Mouse (Mus musculus): Measurements from ENCODE around the gene Prss12. TPM values are rescaled to one million over a fixed set of nuclear protein-coding genes. Genes with fewer than 3 reads are reported as not detected.
"Not testable (repeated sequence)": the region's sequence is repeated elsewhere in the genome, so short reads cannot be mapped to it uniquely, and the experiment has no call there.

The Prss12 gene
- total RNA-seq, 2 experiments from 2014 or later = 1.7 to 1.8 TPM

DNA sequence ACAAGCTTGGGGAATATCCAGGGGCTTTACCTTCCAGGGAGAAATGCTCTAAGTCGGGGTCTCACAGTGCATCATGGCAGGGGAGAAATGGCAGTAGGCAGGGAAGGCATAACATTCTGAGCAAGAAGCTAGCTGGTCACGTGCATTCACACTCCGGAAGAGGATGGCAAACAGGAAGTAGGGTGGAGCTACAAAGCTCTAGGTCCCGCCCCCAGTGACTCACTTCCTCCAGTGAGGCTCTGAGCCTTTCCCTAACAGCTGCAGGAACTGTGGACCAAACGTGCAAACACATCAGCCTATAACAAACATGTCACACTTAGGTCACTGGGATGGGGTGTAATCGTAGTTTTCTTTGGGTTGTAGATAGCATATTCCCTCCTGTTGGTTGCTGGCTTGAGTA, 15.6 kb downstream of the Prss12 start:
- intact Hi-C loops (cut with DNase I) = no loop called here
- DNase-seq = no peak

DNA sequence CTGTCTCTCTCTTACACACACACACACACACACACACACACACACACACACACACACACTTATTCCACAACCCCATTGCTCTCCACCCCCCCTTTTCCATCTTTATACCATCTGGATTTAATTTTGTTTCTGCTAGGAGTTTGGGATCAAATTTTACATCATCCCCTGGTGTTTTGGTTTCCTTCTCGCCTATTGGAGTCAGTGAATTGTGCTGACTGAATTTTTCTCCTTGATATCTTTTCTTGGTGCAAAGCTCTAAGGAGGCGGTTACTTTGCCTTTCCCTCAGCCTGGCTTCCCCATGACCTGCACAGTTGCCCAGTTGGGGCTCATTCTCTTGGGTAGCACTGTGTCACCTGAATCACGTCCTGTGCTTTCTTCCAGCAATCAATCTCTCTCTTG, 30.1 kb downstream of the Prss12 start:
- DNase-seq = no peak
- intact Hi-C loops (cut with DNase I) = no loop called here

GRCm38 (mm10) chr3:123481266-123481665, 34.6 kb downstream of the Prss12 start:
- DNase-seq = no peak
- intact Hi-C loops (cut with DNase I) = no loop called here

DNA sequence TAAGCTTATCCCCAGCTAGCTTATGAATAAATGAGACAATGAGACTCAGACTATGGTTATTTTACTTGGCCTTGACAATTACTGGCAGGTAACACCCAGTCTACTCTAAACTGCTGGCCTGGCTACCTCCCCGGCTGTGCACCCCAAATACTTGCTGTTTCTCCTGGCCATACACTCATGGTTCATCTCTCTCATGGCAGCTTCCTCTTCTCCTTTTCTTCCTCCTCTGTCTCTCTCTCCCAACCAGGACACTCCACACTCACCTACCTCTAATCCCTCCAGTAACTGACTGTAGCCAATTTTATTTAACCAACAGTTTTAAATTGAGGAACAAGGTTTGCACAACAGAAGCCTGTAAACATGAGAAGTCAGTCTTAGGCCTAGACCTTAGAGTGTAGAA, 45.1 kb downstream of the Prss12 start:
- intact Hi-C loops (cut with DNase I) = no loop called here
- DNase-seq = no peak

GRCm38 (mm10) chr3:123493163-123493562, 46.5 kb downstream of the Prss12 start:
- intact Hi-C loops (cut with DNase I) = no loop called here
- DNase-seq = no peak

DNA sequence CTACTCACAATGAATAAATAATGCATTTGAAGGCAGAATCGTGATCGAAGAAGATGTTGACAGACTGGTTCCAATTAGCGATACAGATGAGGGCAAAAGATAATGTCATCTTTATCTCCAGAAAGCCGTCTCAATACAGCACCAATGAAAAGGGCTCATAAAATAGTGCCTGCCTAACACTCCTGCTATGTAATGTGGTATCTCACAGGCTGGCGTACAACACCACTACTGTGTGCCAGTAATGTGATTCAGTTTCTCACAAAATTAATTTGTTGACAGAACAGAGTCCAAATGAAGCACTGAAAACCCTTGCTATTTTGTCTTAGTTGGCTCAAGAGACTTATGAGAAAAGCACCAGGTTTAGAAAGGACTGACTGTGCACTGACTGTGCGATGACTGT, 48.4 kb downstream of the Prss12 start:
- no peak for DNase-seq
- intact Hi-C loops (cut with DNase I) = no loop called here

- intact Hi-C loops (cut with DNase I) = no loop called here
- DNase-seq = no peak
These were observed 52.1 kb downstream of the Prss12 start for GRCm38 (mm10) chr3:123498787-123499186.

DNA sequence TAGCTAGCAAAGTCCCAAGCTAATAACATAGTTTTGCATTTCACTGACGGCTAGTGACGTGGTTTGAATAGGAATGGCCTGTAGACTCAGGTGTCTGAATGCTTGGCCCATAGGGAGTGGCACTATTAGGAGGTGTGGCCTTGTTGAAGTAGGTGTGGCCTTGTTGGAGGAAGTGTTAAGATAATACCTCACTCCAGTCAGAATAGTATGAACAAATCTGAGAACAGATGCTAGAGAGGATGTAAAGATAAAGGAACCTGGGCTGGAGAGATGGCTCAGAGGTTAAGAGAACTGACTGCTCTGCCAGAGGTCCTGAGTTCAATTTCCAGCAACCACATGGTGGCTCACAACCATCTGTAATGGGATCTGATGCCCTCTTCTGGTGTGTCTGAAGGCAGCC, 55.1 kb downstream of the Prss12 start:
- intact Hi-C loops (cut with DNase I) = loop anchor here (10.0 kb wide), 1 partner anchor 337 kb away; no protein-coding TSS in a partner anchor
- not testable (repeated sequence) for DNase-seq

GRCm38 (mm10) chr3:123503943-123504342, 57.2 kb downstream of the Prss12 start:
- intact Hi-C loops (cut with DNase I) = loop anchor here (10.0 kb wide), 1 partner anchor 339 kb away; no protein-coding TSS in a partner anchor

DNA sequence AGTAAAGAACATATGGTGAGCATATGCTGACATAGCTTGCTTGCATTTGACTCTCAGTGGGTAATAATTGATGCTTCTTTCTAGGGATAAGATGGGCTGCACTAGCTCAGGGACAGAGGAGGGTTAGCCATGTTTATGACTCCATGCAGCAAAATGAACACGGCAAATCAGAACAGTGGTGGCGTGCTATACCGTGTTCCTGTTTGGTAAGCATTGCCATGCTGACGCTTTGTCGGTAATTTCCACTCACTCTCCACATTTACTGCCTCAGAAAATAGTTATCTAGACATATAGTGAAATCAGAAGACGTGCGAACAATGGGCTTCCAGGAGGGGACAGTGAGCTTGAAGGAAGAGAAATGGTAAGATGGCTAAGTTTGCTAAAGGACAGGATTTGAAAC, 58.1 kb downstream of the Prss12 start:
- intact Hi-C loops (cut with DNase I) = loop anchor here (10.0 kb wide), 1 partner anchor 340 kb away; no protein-coding TSS in a partner anchor

More at GRCm38 (mm10) chr3:123503943-123504342, 57.2 kb downstream of the Prss12 start:
- no peak for DNase-seq

GRCm38 (mm10) chr3:123505778-123506667, 59.3 kb downstream of the Prss12 start:
- intact Hi-C loops (cut with DNase I) = loop anchor here (2.0 to 10.0 kb wide), 2 partner anchors 123 to 341 kb away; no protein-coding TSS in a partner anchor
- DNase-seq = peak in 1 of 2 experiments; percentile 37

More for the DNA sequence above, 58.1 kb downstream of the Prss12 start:
- DNase-seq = no peak

- intact Hi-C loops (cut with DNase I) = loop anchor here (2.0 to 10.0 kb wide), 2 partner anchors 124 to 342 kb away; no protein-coding TSS in a partner anchor
- peak in 1 of 2 experiments; percentile 27 for DNase-seq
These were observed 60.3 kb downstream of the Prss12 start for GRCm38 (mm10) chr3:123506699-123507662.

GRCm38 (mm10) chr3:123507663-123508055, 60.9 kb downstream of the Prss12 start:
- intact Hi-C loops (cut with DNase I) = loop anchor here (2.0 to 10.0 kb wide), 2 partner anchors 125 to 343 kb away; no protein-coding TSS in a partner anchor
- no peak for DNase-seq

- intact Hi-C loops (cut with DNase I) = loop anchor here (10.0 kb wide), 1 partner anchor 343 kb away; no protein-coding TSS in a partner anchor
- DNase-seq = peak; percentile 100
These were observed 61.5 kb downstream of the Prss12 start for GRCm38 (mm10) chr3:123508056-123508674.

DNA sequence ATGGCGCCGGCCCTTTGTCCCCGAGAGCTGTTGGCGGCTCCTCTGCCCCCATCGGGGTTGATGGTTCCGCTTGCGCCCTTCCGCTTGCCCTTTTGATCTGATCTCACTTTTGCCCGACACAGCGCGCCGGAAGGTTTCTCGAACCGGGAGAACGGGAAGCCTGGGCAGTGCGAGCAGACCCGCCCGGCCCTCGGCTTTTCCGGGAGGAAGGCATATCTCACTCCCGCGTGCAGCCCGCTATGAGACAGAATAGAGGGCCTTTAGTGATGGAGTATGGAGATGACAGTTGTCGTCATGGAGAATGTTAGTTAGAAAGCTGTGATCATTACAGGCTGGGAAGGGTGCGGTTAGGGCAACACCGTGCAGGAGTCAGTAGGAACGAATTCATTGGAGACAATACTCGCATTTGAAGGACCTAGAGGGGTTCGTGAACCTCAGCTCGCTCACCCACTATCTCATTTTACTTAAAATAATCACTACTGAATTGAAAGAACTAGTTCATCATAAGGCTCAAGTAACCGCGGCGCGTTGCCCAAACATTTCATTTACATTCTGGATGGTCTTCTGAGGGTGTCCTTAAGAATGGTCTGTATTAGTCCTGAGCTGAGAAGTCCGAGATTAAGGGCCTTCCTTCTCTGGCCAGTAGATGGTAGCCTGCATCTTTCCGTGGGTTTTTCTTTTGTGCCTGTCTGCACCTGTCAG, 62.1 kb downstream of the Prss12 start:
- no peak for DNase-seq
- intact Hi-C loops (cut with DNase I) = loop anchor here (10.0 kb wide), 1 partner anchor 344 kb away; no protein-coding TSS in a partner anchor

- intact Hi-C loops (cut with DNase I) = loop anchor here (10.0 kb wide), 1 partner anchor 543 kb away; no protein-coding TSS in a partner anchor
- DNase-seq = no peak
These were observed 65.1 kb downstream of the Prss12 start for GRCm38 (mm10) chr3:123511818-123512217.

- DNase-seq = no peak
- intact Hi-C loops (cut with DNase I) = loop anchor here (2.0 to 10.0 kb wide), 3 partner anchors 172 to 1072 kb away; no protein-coding TSS in a partner anchor
These were observed 68.2 kb downstream of the Prss12 start for GRCm38 (mm10) chr3:123514886-123515285.

- DNase-seq = peak; percentile 49 to 74
- intact Hi-C loops (cut with DNase I) = loop anchor here (1.0 to 10.0 kb wide), 4 partner anchors 172 to 1071 kb away; no protein-coding TSS in a partner anchor
These were observed 69.1 kb downstream of the Prss12 start for GRCm38 (mm10) chr3:123515600-123516359.
